Mouse (Mus musculus) embryonic facial prominence, embryonic 15.5 days (tissue): ENCODE data around the gene E130308A19Rik. TPM values are rescaled to one million over a fixed set of nuclear protein-coding genes. Genes with fewer than 3 reads are reported as not detected.
A peak's percentile ranks its signal among the peaks of the same experiment; 100 is the strongest.

Experiments used
- ATAC-seq: fragments of 200-750 bp; cut with Nextera tagmentation; 2 replicates; pipeline ENCODE4 v1.8.0; 2017; ENCODE audit warnings: low read depth, moderate TSS enrichment; ENCODE audit not compliant: insufficient number of reproducible peaks, low FRiP score, low TSS enrichment
- H3K27ac ChIP-seq: fragments of 300-500 bp; sonication (generic); replicated peaks from 2 replicates; pipeline ENCODE4 v1.5.1; 2015; ENCODE audit warnings: mild to moderate bottlenecking, inconsistent platforms
- H3K27me3 ChIP-seq: fragments of 300-500 bp; sonication (generic); 2 replicates; pipeline ENCODE4 v1.6.1; 2015; ENCODE audit warnings: inconsistent platforms
- H3K36me3 ChIP-seq: fragments of 300-500 bp; sonication (generic); 2 replicates; pipeline ENCODE4 v1.6.1; 2015; ENCODE audit warnings: mild to moderate bottlenecking, inconsistent platforms
- H3K4me1 ChIP-seq: fragments of 300-500 bp; sonication (generic); 2 replicates; pipeline ENCODE4 v1.6.1; 2015; ENCODE audit warnings: inconsistent platforms
- H3K4me2 ChIP-seq: fragments of 300-500 bp; sonication (generic); replicated peaks from 2 replicates; pipeline ENCODE4 v1.6.1; 2015; ENCODE audit warnings: mild to moderate bottlenecking, inconsistent platforms
- H3K4me3 ChIP-seq: fragments of 300-500 bp; sonication (generic); replicated peaks from 2 replicates; pipeline ENCODE4 v1.5.1; 2015; ENCODE audit warnings: mild to moderate bottlenecking, inconsistent platforms
- H3K9ac ChIP-seq: fragments of 300-500 bp; sonication (generic); 2 replicates; pipeline ENCODE4 v1.6.1; 2015; ENCODE audit warnings: inconsistent platforms
- H3K9me3 ChIP-seq: fragments of 300-500 bp; sonication (generic); replicated peaks from 2 replicates; pipeline ENCODE4 v1.6.1; 2016; ENCODE audit warnings: inconsistent platforms
- WGBS: fragments of 180-500 bp; shearing (Covaris S2); methylation state at CpG from one replicate; pipeline ENCODE4 v1.1.7; 2015; 5-methylcytosine and 5-hydroxymethylcytosine counted together
- polyA plus RNA-seq: library from polyadenylated mRNA; unstranded; fragments of >200 nt; fragmentation: Nextera tagmentation; extraction: Ambion mirVana; gene quantifications from 2 replicates; pipeline ENCODE4 v1.2.1, GENCODE M21; 2015

Gene E130308A19Rik
- polyA plus RNA-seq, 1 experiment from 2014 or later, result 18.7 TPM

GRCm38 (mm10) chr4:59731544-59731943 lies 105.5 kb downstream of the E130308A19Rik start:
- Histone ChIP-seq H3K4me1 (no peaks in the 10 kb centered on the region), H3K36me3 (no peaks in the 10 kb centered on the region), H3K9ac (no peak overlapping the region), H3K27me3 (no peaks in the 10 kb centered on the region), H3K27ac (no peak overlapping the region), H3K4me2 (no peak overlapping the region), H3K9me3 (no peaks in the 10 kb centered on the region), H3K4me3 (no peak overlapping the region)
- WGBS, result 87% methylated on average over 7 of the region's 7 CpGs
- ATAC-seq, result no peak

- Histone ChIP-seq H3K27ac (no peak overlapping the region), H3K27me3 (no peaks in the 10 kb centered on the region), H3K4me3 (no peak overlapping the region), H3K4me1 (no peaks in the 10 kb centered on the region), H3K36me3 (no peaks in the 10 kb centered on the region), H3K9me3 (no peaks in the 10 kb centered on the region), H3K9ac (no peak overlapping the region), H3K4me2 (no peak overlapping the region)
- 97% methylated on average over 4 of the region's 4 CpGs for WGBS
- ATAC-seq, result no peak
Measured at GRCm38 (mm10) chr4:59739321-59739720, 113.3 kb downstream of the E130308A19Rik start.

DNA sequence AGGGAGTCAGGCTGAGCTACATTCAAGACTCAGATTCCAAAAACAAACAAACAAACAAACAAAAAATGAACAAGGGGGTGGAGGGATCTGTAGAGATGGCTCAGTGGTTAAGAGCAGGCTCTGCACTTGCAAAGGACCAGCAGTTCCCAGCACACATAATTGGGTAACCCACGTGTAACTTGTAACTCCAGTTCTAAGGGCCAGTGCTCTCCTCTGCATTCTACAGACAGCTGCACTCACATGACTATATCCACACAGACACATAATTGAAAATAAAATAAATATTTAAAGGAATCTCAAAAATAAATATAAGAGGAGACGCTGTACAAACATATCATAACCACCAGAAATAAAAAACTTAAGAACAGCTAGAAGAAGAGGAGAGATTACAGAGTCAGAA lies 113.9 kb downstream of the E130308A19Rik start:
- 78% methylated on average over 2 of the region's 2 CpGs for WGBS
- no peak overlapping the region for H3K9ac ChIP-seq
- no peak overlapping the region for H3K4me2 ChIP-seq
- H3K4me1 ChIP-seq, result no peaks in the 10 kb centered on the region
- H3K36me3 ChIP-seq, result no peaks in the 10 kb centered on the region
- no peak overlapping the region for H3K4me3 ChIP-seq
- ATAC-seq, result no peak
- H3K27me3 ChIP-seq, result no peaks in the 10 kb centered on the region
- no peak overlapping the region for H3K27ac ChIP-seq
- H3K9me3 ChIP-seq, result no peaks in the 10 kb centered on the region

GRCm38 (mm10) chr4:59753491-59754140 lies 127.6 kb downstream of the E130308A19Rik start:
- no peaks in the 10 kb centered on the region for H3K27me3 ChIP-seq
- H3K36me3 ChIP-seq, result 0 out of 2 replicates have a peak, but pooled peaks cover 7% of the 10 kb centered on the region
- no peak overlapping the region for H3K4me3 ChIP-seq
- no peak overlapping the region for H3K4me2 ChIP-seq
- WGBS, result 72% methylated on average over 13 of the region's 13 CpGs
- H3K9me3 ChIP-seq, result no peaks in the 10 kb centered on the region
- no peak overlapping the region for H3K27ac ChIP-seq
- no peak overlapping the region for H3K9ac ChIP-seq
- no peak for ATAC-seq
- H3K4me1 ChIP-seq, result peaks cover 19% of the 10 kb centered on the region

GRCm38 (mm10) chr4:59756332-59757082 lies 130.5 kb downstream of the E130308A19Rik start:
- no peaks in the 10 kb centered on the region for H3K27me3 ChIP-seq
- H3K9me3 ChIP-seq, result no peaks in the 10 kb centered on the region
- no peak overlapping the region for H3K4me2 ChIP-seq
- 0 out of 2 replicates have a peak, but pooled peaks cover 7% of the 10 kb centered on the region for H3K36me3 ChIP-seq
- peaks cover 27% of the 10 kb centered on the region for H3K4me1 ChIP-seq
- H3K27ac ChIP-seq, result 0 out of 2 replicates have a peak overlapping the region, but pooled peaks have one; percentile 2
- 61% methylated on average over 9 of the region's 9 CpGs for WGBS
- no peak for ATAC-seq
- no peak overlapping the region for H3K9ac ChIP-seq
- no peak overlapping the region for H3K4me3 ChIP-seq

GRCm38 (mm10) chr4:59757452-59758435 lies 131.7 kb downstream of the E130308A19Rik start:
- H3K9me3 ChIP-seq, result no peaks in the 10 kb centered on the region
- peaks cover 27% of the 10 kb centered on the region for H3K4me1 ChIP-seq
- H3K36me3 ChIP-seq, result 0 out of 2 replicates have a peak, but pooled peaks cover under 1% of the 10 kb centered on the region
- 66% methylated on average over 12 of the region's 12 CpGs for WGBS
- no peak for ATAC-seq
- H3K4me3 ChIP-seq, result no peak overlapping the region
- no peak overlapping the region for H3K4me2 ChIP-seq
- H3K27ac ChIP-seq, result no peak overlapping the region
- no peaks in the 10 kb centered on the region for H3K27me3 ChIP-seq
- H3K9ac ChIP-seq, result no peak overlapping the region

GRCm38 (mm10) chr4:59760016-59760415 lies 134.0 kb downstream of the E130308A19Rik start:
- Histone ChIP-seq H3K27me3 (no peaks in the 10 kb centered on the region), H3K9me3 (no peaks in the 10 kb centered on the region), H3K4me2 (no peak overlapping the region), H3K9ac (no peak overlapping the region), H3K4me1 (peaks cover 31% of the 10 kb centered on the region), H3K27ac (no peak overlapping the region), H3K36me3 (no peaks in the 10 kb centered on the region), H3K4me3 (no peak overlapping the region)
- ATAC-seq, result no peak
- WGBS, result 72% methylated on average over 4 of the region's 4 CpGs

GRCm38 (mm10) chr4:59760636-59761364 lies 134.8 kb downstream of the E130308A19Rik start:
- Histone ChIP-seq H3K27me3 (no peaks in the 10 kb centered on the region), H3K4me2 (no peak overlapping the region), H3K36me3 (no peaks in the 10 kb centered on the region), H3K9ac (no peak overlapping the region), H3K9me3 (no peaks in the 10 kb centered on the region), H3K4me1 (peaks cover 39% of the 10 kb centered on the region), H3K27ac (peak overlapping the region; percentile 45), H3K4me3 (no peak overlapping the region)
- 40% methylated on average over 10 of the region's 10 CpGs for WGBS
- ATAC-seq, result no peak

DNA sequence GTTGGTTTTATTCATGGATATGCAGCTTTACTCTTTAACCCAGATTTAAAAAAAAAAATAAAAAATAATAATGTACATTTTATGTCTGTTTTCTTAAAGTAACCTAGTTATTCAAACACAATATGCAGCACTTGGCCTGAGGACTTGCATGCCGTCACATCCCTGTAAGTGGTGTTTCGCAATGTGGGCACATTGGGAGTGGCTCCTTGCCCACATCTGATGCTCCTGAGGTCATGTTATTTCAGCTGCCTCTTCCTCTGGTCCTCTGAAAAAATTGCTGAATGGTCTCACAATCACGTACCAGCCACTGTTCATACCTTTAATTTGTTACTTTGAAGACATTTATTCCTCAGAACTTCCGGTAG lies 135.3 kb downstream of the E130308A19Rik start:
- H3K27me3 ChIP-seq, result no peaks in the 10 kb centered on the region
- 50% methylated on average over 4 of the region's 4 CpGs for WGBS
- no peak for ATAC-seq
- no peak overlapping the region for H3K4me3 ChIP-seq
- H3K27ac ChIP-seq, result no peak overlapping the region
- no peaks in the 10 kb centered on the region for H3K36me3 ChIP-seq
- peaks cover 34% of the 10 kb centered on the region for H3K4me1 ChIP-seq
- H3K9me3 ChIP-seq, result no peaks in the 10 kb centered on the region
- no peak overlapping the region for H3K4me2 ChIP-seq
- no peak overlapping the region for H3K9ac ChIP-seq

GRCm38 (mm10) chr4:59764950-59765349 lies 138.9 kb downstream of the E130308A19Rik start:
- H3K4me2 ChIP-seq, result peak overlapping the region; percentile 34
- peak overlapping the region; percentile 69 for H3K27ac ChIP-seq
- no peaks in the 10 kb centered on the region for H3K9me3 ChIP-seq
- H3K9ac ChIP-seq, result no peak overlapping the region
- peaks cover 20% of the 10 kb centered on the region for H3K4me1 ChIP-seq
- no peak overlapping the region for H3K4me3 ChIP-seq
- ATAC-seq, result no peak
- 60% methylated on average over 7 of the region's 7 CpGs for WGBS
- H3K27me3 ChIP-seq, result no peaks in the 10 kb centered on the region
- peaks cover 2% of the 10 kb centered on the region; the same call in 1 of the 2 replicates for H3K36me3 ChIP-seq
